Mouse (Mus musculus) intestine, postnatal 0 days (tissue): Measurements from ENCODE around the gene Dst. TPM values are rescaled to one million over a fixed set of nuclear protein-coding genes. Genes with fewer than 3 reads are reported as not detected.

Experiments used
- ATAC-seq: fragments of 200-750 bp; cut with Nextera tagmentation; 2 replicates; pipeline ENCODE4 v1.8.0; 2017; ENCODE audit warnings: mild to moderate bottlenecking, moderate TSS enrichment, moderate library complexity
- H3K27ac ChIP-seq: fragments of 300-500 bp; sonication (generic); 2 replicates; pipeline ENCODE4 v1.5.1; 2014; ENCODE audit warnings: mild to moderate bottlenecking, low read depth, low read length, moderate library complexity
- H3K27me3 ChIP-seq: fragments of 300-500 bp; sonication (generic); replicated peaks from 2 replicates; pipeline ENCODE4 v1.6.1; 2014; ENCODE audit warnings: low read length, mixed read lengths; ENCODE audit not compliant: control insufficient read depth, insufficient read depth
- H3K36me3 ChIP-seq: fragments of 300-500 bp; sonication (generic); 2 replicates; pipeline ENCODE4 v1.6.1; 2014; ENCODE audit warnings: mild to moderate bottlenecking, moderate library complexity; ENCODE audit not compliant: control insufficient read depth, insufficient read depth
- H3K4me1 ChIP-seq: fragments of 300-500 bp; sonication (generic); replicated peaks from 2 replicates; pipeline ENCODE4 v1.6.1; 2014; ENCODE audit warnings: antibody characterized with exemption, low read length, mixed read lengths; ENCODE audit not compliant: control insufficient read depth, insufficient read depth
- H3K4me2 ChIP-seq: fragments of 300-500 bp; sonication (generic); replicated peaks from 2 replicates; pipeline ENCODE4 v1.6.1; 2014; ENCODE audit warnings: low read depth, mild to moderate bottlenecking, moderate library complexity
- H3K4me3 ChIP-seq: fragments of 300-500 bp; sonication (generic); 2 replicates; pipeline ENCODE4 v1.5.1; 2014; ENCODE audit warnings: low read depth, low read length
- H3K9ac ChIP-seq: fragments of 300-500 bp; sonication (generic); 2 replicates; pipeline ENCODE4 v1.6.1; 2014; ENCODE audit warnings: mild to moderate bottlenecking, low read depth, low read length
- H3K9me3 ChIP-seq: fragments of 300-500 bp; sonication (generic); 2 replicates; pipeline ENCODE4 v1.6.1; 2016; ENCODE audit warnings: mixed run types; ENCODE audit not compliant: control insufficient read depth
- CTCF ChIP-seq: sonication (generic); IDR thresholded peaks from 2 replicates; pipeline ENCODE4 v1.5.1; 2016; ENCODE audit warnings: low read depth, mild to moderate bottlenecking, control low read depth, antibody characterized with exemption, moderate library complexity
- WGBS: fragments of 180-500 bp; shearing (Covaris S2); extraction: QIAGEN DNeasy Blood & Tissue Kit; methylation state at CpG from one replicate; pipeline ENCODE4 v1.1.7; 2014; 5-methylcytosine and 5-hydroxymethylcytosine counted together
- polyA plus RNA-seq: library from polyadenylated mRNA; unstranded; fragments of >200 nt; fragmentation: Nextera tagmentation; extraction: Ambion mirVana; gene quantifications from 2 replicates; pipeline ENCODE4 v1.2.1, GENCODE M21; 2015

Dst gene
- polyA plus RNA-seq, 1 experiment from 2014 or later: 19.0 TPM

DNA sequence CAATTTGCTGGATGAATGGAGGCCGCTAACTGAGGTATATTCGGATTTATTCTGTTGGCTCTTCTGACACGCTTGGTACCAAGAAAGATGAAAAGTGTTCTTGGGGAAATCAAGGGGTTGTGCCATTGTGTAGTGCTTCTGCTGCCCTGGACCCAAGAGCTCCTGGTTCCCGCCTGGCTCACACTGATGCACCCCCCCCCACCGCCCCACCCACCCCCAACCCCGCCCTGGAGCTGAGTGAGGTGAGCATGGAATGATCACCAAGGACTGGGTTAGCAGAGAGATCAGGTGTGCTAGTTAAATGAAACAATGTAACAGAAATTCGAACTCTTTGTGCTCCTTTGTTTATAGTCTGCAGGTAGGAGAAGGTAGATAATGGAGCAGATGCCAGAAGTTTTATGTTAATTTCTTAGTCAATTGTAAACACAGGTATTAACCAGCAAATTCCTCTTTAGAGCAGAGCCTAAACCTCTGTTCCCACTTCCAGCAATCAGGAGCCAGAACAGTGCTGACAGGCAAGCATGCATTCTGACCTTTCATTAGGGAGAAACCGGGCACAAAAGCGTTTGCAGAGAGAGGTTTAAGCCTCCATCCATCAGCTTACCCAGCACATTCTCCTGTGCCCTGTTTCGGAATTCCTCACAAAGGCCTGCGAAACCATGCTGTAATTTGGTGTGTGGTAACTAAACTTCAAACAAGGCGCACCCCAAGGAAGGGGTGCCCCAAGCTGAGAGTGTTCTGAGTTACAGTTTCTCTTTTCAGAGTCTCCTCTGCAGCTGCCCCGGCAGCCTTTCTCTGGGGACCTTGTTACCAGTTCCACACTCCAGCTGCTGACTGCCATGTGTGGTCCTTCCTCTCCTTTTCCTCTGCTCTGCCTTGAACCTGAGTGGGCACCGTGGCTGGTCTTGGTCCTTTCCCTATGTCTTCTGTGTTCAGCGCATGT lies 166.5 kb downstream of the Dst start:
- no peak for ATAC-seq
- WGBS: 47% methylated on average over 15 of the region's 15 CpGs
- no peak overlapping the region for H3K4me3 ChIP-seq
- no peaks in the 10 kb centered on the region for H3K4me1 ChIP-seq
- H3K9ac ChIP-seq: no peak overlapping the region
- no peak for TF ChIP-seq CTCF
- no peaks in the 10 kb centered on the region for H3K36me3 ChIP-seq
- H3K27me3 ChIP-seq: no peaks in the 10 kb centered on the region
- no peak overlapping the region for H3K4me2 ChIP-seq
- H3K9me3 ChIP-seq: no peaks in the 10 kb centered on the region
- H3K27ac ChIP-seq: no peak overlapping the region

DNA sequence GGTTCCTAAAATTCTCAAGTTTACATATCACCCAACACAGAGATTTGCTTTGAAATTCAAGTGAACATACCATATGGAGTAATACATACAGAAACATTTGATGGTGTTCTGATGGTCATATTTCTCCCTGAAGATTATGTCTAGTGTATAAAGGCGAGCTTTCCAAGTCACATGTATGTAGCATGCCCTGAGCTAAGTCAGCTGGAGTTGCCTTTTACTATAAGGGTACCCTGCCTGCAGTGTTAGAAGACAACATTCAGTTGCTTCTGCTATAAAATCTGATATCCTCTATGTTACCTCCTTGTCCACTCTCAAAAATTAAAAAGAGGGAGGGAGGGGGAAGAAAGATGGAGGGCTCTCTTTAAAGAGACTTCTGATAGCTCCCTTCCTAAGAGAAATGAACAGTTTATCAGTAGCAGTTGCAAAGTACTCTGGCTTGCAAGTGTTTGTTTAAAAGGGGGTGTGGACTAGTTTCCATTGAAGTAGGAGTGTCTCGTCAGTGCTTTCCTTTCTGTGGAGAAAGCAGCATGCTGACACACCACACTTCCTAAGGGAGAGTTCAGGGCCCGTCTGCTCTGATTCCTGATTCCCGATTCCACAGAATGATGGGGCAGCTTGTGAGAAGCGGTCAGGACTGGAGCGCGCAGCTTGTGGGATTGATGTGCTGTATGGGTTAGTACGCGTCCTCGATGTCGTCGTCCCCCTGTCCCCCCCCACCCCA lies 168.8 kb downstream of the Dst start:
- WGBS: 10% methylated on average over 12 of the region's 12 CpGs
- peak overlapping the region; percentile 45 for H3K4me2 ChIP-seq
- peak; percentile 16; the same call in 1 of the 2 replicates for ATAC-seq
- H3K27me3 ChIP-seq: no peaks in the 10 kb centered on the region
- no peaks in the 10 kb centered on the region for H3K36me3 ChIP-seq
- H3K4me1 ChIP-seq: no peaks in the 10 kb centered on the region
- no peak for TF ChIP-seq CTCF
- peak overlapping the region; percentile 7; the same call in 1 of the 2 replicates for H3K9ac ChIP-seq
- H3K9me3 ChIP-seq: no peaks in the 10 kb centered on the region
- no peak overlapping the region for H3K27ac ChIP-seq
- no peak overlapping the region for H3K4me3 ChIP-seq

DNA sequence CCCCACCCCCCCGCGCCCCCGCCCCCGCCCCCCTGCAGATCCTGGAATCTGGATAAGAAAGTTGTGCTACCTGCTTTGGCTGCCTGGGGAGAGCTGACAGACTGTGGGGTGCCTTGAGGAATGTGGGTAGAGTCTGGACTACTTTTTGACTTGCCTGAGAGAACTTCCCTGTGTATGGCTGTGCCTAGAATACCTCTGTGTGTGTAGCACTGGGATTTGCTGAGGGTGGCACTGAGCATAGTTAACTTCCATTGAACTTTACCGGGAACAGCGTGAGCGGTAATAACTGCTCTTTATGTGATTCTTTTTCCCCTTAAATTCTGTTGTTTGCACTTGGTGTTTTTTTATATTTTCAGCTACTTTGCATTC lies 169.4 kb downstream of the Dst start:
- H3K9ac ChIP-seq: no peak overlapping the region
- TF ChIP-seq CTCF: no peak
- WGBS: 19% methylated on average over 7 of the region's 7 CpGs

DNA sequence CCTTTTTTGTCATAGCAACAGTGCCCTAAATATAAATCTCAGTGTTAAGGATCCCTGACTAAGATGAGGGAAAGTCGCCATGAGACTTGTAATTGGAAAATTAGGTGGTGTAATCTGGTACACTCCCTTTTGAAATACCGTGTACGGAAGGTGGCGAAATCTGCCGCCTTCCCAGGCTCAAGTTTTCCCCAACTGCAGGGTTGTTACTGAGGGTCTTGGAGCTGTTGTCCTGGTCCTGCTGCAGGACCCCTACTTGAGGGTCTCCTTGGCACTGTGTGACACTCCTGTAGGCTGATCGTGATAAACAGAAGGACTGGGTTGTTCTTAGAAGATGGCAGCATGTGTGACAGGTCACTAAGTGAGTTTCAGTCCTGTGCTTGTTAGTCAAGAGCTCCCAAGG lies 169.9 kb downstream of the Dst start:
- no peak for ATAC-seq
- Histone ChIP-seq H3K4me1 (no peaks in the 10 kb centered on the region), H3K36me3 (no peaks in the 10 kb centered on the region), H3K27me3 (no peaks in the 10 kb centered on the region), H3K4me3 (no peak overlapping the region), H3K27ac (no peak overlapping the region), H3K9ac (no peak overlapping the region), H3K9me3 (no peaks in the 10 kb centered on the region), H3K4me2 (no peak overlapping the region)
- TF ChIP-seq CTCF: no peak
- WGBS: 77% methylated on average over 6 of the region's 6 CpGs

More for the DNA sequence above, 169.4 kb downstream of the Dst start:
- no peaks in the 10 kb centered on the region for H3K4me1 ChIP-seq
- no peaks in the 10 kb centered on the region for H3K36me3 ChIP-seq
- H3K4me3 ChIP-seq: no peak overlapping the region
- no peak for ATAC-seq
- H3K27ac ChIP-seq: no peak overlapping the region
- H3K9me3 ChIP-seq: no peaks in the 10 kb centered on the region
- H3K4me2 ChIP-seq: peak overlapping the region; percentile 45
- H3K27me3 ChIP-seq: no peaks in the 10 kb centered on the region

DNA sequence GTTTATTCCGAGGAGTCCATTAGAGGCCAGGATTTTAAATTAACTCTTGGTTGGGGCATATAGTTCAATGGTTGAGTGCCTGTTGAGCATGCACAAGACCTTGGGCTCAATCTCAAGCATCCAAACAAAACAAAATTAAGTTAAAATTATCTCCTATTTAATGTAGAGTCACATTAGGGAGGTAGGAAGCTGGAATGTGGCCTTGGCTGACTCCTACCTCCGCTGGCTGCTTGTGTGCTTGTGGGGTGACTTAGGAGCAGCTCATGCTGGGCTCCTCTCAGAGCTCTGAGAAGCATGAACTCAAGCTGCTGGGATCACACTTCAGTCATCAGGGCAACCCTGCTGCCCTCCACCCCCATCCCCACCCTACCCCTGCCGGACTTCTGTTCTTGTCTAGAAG lies 181.0 kb downstream of the Dst start:
- Histone ChIP-seq H3K27ac (no peak overlapping the region), H3K9ac (no peak overlapping the region), H3K36me3 (0 out of 2 replicates have a peak, but pooled peaks cover 2% of the 10 kb centered on the region), H3K4me2 (no peak overlapping the region), H3K4me3 (no peak overlapping the region), H3K4me1 (no peaks in the 10 kb centered on the region), H3K9me3 (no peaks in the 10 kb centered on the region), H3K27me3 (no peaks in the 10 kb centered on the region)
- WGBS: 94% methylated on average over 3 of the region's 3 CpGs
- TF ChIP-seq CTCF: no peak
- ATAC-seq: no peak

DNA sequence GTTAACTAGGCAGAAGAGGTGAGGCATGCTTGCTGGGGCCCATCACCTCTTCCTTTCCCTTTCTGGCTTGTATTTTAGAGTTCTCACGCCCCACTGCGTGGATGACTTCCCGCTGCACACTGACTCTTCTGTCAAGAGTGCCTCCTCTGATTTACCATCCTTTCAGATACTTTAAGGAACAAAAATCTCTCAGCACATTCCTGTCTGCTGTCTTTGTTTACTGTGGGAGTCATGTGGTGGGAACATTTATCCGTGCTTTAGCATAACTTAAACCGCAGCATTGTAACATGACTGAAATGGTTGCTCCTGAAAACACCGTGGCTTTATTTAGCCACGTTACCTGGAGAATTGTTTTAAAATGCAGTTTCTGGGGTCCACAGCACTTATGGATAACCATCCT lies 182.7 kb downstream of the Dst start:
- WGBS: 56% methylated on average over 7 of the region's 7 CpGs
- H3K9ac ChIP-seq: no peak overlapping the region
- 0 out of 2 replicates have a peak, but pooled peaks cover 2% of the 10 kb centered on the region for H3K36me3 ChIP-seq
- H3K9me3 ChIP-seq: no peaks in the 10 kb centered on the region
- no peak for ATAC-seq
- TF ChIP-seq CTCF: no peak
- no peaks in the 10 kb centered on the region for H3K4me1 ChIP-seq
- H3K27ac ChIP-seq: no peak overlapping the region
- no peak overlapping the region for H3K4me3 ChIP-seq
- no peak overlapping the region for H3K4me2 ChIP-seq
- H3K27me3 ChIP-seq: no peaks in the 10 kb centered on the region
